Mouse (Mus musculus): ENCODE data around the gene Armc2.

Armc2 gene

DNA sequence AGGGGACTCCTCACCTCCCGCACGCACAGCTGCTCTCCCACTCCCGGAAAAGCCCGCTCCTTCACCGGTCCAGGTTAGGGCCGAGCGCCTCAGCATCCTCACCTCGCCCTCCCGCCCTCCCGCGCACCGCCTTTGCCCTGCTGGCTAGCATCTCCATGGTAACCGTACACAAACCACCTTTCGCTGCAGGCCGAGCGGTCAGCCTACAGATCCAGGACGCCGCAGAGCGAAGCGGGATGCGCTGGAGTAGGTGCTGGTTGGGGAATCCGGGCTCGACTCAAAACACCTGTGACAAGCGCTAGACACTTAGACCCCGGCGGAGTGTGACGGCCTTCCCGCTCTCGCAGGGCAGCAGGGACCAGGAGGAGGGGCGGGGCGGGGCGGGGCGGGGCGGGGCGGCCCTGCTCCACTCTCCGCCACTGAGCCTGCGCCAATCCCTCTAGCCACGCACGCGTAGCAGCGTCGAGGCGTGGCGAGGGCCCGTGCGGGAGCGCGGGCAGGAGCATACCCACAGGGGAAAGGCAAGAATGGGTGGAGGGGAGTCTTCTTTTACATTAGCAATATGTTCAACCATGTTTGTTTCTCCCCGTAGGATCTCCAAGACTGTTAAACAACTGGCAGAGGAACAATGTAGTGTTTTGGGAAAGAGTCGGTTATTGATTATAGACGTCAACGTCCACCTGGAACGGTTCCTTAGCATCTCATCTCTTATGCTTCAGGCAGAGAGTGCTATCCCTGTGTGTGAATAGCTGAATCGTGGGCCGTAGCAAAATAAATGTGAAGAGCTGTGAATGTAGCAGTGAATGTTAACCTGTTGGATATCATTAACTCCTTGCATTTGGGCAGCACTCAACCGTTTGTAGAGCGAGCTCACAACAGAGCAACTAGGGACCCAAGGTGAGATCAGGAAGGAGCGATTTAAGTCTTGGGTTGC lies at the start of gene Armc2:
Gene Armc2, minus strand, starts transcription at position 427 of the 934 bp plus-strand sequence.
- DNase-seq (ENCODE audit: low read depth, low spot score), result peak; percentile 56

DNA sequence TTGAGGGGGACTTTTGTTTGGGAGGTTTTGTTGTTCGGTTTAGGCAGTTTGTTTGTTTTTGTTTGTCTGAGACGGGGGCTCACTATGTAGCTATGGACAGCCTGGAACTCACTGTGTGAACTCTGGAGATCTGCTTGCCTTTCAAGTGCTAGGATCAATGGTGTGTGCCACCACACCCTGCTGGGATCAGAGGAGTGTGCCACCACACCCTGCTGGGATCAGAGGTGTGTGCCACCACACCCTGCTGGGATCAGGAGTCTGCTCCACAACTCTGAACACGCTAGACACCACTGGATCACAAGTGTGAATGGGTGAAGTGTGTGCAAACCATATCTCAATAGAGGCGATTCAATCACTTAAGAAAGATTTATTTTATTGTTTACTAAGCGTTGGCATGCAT lies 46.2 kb upstream of the Armc2 start:
- no peak for DNase-seq (ENCODE audit: low read depth, low spot score)

DNA sequence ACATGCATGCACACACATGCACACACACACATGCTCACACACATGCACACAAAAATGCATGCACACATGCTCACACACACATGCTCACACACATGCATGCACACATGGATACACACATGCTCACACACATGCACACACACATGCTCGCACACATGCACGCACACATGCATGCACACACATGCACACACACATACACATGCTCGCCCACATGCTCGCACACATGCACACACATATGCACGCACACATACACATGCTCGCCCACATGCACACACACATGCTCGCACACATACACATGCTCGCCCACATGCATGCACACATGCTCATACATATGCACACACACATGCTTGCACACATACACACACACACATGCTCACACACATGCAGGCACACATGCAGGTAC lies 41.3 kb upstream of the Armc2 start:
- no peak for DNase-seq (ENCODE audit: low read depth, low spot score)

DNA sequence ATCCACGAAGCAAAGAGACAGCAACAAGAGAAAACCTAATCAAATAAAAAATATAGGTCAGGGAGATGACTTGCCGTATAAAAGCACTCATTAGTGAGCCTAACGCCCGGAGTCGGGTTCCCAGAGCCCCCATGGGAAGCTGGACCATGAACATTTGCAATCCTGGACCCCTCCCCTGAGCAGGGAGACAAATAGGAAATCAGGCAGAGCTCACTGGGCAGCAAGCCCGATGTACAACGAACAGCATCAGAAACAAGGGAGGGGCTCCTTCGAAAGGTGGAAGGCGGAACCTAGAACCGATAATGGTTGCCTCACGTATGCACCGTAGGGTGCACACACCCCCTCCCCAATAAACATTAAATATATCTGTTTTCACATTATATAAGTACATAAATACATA lies 39.5 kb upstream of the Armc2 start:
- no peak for DNase-seq (ENCODE audit: low read depth, low spot score)

DNA sequence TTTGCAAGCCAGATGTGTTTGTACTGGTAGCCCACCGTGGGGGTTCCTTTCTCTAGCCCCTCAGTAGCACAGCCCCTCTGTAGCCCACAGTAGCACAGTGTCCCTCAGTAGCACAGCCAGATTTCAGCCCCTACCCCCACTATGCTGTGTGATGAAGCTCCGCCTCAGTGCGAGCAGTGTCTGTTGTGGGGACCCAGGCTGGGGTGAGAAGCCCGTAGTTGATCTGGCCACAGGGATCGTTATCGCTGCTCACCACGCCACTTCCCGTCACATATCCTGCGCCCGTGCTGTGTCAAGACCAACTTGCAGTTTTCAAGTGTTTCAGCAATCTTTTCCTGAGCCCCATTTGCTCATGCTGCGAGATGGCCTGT lies 39.0 kb upstream of the Armc2 start:
- DNase-seq (ENCODE audit: low read depth, low spot score), result no peak

DNA sequence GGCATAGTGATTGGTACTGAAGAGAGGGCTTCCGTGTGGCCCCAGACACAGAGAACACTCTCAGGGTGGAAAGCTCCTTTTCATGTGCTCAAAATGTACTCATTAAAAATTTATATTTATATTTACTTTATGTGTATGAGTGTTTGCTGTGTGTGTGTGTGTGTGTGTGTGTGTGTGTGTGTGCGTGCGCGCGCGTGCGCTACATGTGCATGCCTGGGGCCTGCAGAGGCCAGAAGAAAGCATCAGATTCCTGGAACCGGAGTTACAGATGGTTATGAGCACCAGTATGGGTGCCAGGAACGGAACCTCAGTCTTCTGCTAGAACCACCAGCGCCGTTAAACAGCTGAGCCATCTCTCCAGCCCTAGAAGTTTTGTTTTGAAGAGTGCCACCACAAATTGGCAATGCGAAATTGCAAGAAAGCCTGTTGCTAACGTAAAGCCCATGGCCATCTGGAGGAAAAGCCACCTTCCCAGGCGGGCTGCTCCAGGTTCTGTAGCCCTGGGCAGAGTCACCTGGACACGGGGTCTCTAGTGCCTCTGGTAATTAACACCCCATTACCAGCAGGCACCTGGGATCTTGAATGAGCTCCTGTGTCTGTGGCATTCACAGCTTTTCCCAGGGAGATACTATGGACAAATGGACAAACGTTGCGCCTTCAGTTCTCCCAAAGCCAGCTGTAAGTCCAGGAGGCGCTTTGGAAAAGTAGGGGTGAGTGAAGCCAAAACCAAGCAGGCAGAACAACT lies 38.4 kb upstream of the Armc2 start:
- peak; percentile 70 for DNase-seq (ENCODE audit: low read depth, low spot score)

DNA sequence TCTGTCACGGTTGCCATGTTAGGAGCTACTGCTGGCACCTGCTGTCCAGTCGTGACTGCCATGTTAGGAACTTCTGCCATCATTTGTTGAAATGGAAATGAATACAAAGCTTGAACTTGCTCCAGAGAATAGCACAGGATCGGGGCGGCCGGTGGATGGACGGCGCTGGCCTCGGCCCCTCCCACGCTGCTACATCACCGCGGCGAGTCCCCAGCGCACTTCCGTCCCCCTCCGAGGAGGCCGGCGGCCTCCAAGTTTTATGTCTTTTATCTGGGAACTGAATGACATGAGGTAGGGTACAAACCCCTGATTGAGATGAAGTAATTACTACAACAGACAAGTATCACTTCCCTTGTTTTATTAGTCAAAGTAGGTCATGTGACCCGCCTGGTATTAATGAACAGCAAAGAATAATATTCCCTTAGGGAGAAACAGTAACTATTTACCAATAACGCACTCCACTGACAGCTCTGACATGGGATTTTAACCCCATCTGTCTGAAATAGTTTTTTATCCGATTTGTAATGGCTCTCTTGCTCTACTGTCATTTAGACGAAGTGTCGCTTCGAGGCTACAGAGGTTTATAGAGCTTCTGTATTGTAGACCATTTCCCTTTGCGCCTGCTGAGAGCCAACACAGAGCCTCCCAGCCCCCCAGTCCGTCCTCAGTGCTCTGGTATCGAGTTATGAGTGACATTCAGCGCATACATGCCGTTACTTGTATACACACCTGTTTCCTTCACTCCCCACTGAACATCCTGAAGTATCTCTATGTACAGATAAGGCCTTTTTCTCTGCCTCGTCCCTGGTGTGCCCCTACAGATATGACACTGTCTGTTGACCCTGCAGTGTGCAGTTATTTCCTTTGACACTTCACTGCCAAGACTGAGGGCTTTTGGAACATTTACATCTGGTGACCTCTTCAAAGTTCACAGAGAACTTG lies 37.3 kb upstream of the Armc2 start:
- no peak for DNase-seq (ENCODE audit: low read depth, low spot score)

DNA sequence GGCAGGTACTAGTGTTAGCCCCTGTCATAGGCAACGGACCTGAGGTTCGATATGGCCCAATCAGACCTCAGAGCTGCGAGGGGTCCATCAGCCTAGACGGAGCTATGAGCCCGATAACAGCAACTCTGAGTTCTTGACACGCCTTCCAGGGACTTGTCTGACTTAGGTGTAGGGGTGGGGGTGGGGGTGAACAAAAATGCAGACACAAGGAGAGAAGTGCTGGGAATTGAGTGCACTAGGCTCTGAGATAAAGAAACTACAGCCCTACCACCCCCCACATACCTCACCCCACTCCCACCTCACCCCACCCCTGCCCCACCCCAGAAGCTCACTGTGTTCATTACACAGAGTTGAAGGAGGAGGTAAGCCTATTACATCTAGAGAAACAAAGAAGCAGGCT lies 32.8 kb upstream of the Armc2 start:
- no peak for DNase-seq (ENCODE audit: low read depth, low spot score)

DNA sequence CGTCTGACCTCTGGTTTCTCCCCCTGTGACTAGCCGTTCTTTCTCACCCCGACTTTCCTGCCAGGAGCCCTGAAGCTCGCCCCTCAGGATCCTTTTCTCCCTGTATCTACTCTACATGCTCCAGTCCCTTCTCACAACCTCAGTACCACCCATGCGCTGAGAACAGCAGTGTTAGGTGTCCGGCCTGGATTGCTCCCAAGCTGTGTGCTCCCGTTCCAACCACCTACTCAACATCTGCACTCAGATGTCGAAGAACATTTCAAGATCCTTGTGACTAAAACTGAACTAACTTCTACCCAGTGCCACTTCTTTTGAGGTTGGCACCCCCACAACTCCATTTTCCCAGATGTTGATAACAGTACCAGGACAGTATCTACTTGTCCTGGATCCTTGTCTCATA lies 30.4 kb upstream of the Armc2 start:
- no peak for DNase-seq (ENCODE audit: low read depth, low spot score)

DNA sequence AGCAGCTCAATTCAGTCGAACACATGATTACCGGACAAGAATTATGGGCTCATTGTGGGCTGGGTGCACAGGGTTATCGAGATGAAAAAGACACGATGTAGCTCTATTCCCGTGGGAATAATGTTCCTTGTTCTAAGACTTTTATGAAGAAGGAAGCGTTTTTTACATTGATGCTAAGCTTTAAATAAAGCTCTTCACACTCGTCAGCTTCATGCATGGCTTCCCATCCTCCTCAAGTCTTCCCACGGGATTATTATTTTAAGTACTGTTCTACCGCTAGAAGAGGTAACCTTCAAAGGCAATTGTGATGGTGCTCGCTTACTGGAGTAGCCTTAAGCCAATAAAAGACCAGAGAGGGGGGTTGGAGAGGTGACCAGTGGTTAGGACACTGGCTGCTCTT lies 26.3 kb upstream of the Armc2 start:
- DNase-seq (ENCODE audit: low read depth, low spot score), result no peak

DNA sequence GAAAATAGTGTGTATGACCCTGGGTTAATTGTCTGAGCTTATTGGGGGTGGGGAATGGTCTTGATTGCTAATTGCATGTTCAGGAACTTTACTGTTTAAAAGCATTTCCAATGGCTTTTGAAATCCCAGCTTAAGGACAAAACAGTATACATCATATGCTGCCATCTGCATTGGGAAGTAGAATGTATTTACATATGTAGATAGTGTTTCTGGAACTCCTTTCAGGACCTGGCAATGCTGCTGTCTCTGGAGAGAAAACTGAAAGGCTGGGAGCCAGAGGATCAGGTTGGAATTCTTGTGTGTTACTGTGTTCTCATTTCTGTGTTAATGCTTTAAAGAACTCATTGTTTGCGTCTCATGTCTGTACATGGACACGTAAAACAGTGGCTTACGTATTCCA lies 25.1 kb upstream of the Armc2 start:
- DNase-seq (ENCODE audit: low read depth, low spot score), result no peak

DNA sequence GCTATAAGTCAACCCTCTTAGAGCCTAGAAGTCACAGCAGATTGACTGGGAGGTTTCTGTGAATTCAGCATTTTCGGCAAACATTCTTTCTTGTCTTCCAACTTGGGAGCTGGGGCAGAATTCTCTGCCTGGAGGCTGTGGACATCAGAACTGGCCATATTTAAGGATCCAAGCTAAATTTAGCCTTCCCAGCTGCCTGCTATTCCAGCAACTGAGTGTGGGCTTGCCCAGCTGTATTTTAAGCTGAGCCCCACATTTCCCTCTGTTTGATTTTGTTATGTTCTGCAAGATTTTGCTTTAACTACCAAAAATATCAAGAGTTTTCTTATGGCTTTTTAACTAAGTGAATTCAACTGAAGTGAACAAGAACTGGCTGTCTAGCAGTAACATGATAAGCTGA lies 24.6 kb upstream of the Armc2 start:
- no peak for DNase-seq (ENCODE audit: low read depth, low spot score)

DNA sequence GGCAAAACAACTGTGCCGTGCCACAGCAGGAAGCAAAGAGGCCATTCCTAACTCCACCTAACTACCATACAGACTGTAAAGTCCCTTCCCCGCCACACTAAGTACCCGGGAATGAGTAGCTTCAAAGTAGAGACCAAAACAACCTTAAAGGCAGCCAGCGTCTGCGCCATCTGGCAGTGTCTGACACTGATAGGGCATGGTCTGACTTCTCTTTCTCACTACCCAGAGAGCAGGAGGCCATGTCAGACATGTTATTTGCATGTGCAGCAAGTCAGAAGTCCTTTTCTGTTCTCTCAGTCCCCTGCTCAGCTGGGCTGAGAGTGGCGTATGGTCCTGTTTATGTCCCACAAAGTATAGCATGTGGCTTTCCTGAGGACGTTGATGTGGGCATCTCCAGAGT lies 23.8 kb upstream of the Armc2 start:
- DNase-seq (ENCODE audit: low read depth, low spot score), result no peak

DNA sequence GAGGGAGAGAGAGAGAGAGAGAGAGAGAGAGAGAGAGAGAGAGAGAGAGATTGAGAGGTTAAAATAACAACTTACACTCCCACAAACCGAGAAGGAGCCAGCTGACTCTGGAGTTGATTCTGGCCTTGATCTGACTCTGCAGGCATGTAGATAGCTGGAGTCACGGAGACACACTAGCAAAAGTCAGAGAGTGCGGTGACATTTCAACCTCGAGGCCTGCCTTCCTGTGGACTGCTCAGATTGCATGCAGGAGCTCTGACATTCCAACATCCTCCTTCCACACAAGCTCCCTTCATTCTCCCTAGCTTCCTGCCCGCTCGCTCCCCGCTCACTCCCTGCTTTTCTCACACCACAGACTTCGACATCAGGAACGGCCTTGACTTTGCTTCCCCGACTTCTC lies 20.3 kb upstream of the Armc2 start:
- no peak for DNase-seq (ENCODE audit: low read depth, low spot score)

DNA sequence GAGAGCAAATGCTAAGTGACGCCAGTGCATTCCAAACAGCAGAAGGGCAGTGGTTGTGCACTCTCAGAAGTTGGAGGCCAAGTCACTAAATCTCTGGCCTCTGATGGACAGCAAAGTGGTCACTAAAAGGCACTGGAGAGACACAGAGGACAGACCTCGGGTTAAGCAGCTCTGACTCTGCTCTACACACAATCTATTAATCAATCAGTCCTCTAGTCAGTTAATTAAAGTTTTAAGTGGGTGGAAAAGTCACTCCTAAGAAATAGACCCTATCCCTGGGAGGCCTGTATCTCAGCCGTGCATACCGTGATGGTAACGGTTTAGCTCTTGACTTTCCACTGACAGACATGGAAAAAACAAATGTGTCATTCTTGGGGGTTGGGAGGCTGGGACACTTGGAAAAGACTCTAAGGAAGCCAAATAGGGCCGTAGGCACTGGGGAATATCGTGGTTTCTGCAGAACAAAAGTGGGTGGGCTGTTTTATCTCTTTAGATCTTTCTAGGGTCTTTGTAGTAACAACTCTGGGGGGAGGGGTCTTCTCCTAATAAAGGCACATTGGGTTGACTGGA lies 19.1 kb upstream of the Armc2 start:
- DNase-seq (ENCODE audit: low read depth, low spot score), result no peak

DNA sequence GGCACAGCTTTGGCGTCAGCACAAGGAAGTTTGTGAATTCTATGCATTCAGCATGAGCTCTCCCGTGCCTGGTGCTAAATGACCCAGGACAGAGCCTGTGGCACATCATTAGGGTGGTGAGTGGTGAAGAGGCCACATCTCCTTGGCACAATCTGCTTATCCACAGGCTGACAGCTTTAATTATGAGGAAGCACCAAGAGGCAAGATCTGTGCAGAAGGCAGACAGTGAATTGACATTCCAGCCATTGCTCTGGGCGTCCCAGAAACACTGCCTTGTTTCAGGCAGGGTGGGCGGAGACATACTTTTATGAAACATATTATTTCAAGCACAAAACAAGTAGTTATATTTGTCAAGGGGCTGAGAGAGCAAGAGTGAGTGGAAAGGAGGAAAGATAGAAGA lies 18.6 kb upstream of the Armc2 start:
- no peak for DNase-seq (ENCODE audit: low read depth, low spot score)

DNA sequence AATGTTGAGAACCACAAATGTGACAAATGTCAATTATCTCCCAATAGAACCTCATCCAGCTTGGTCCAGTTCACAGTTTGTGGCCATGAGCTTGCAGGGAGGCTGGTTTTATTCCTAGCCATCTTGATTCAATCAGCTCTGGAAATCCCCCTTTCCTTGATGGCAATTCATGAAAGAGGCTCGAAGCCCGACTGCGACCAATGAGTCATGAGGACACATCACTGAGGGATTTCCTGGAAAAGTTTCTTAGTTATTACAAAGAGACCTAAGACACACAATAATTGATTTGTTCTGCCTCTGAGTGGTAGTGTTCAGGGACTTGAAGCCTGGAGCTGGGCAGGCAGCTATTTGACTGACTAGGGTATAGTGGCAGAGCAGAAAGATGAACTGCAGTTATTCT lies 15.3 kb upstream of the Armc2 start:
- no peak for DNase-seq (ENCODE audit: low read depth, low spot score)

DNA sequence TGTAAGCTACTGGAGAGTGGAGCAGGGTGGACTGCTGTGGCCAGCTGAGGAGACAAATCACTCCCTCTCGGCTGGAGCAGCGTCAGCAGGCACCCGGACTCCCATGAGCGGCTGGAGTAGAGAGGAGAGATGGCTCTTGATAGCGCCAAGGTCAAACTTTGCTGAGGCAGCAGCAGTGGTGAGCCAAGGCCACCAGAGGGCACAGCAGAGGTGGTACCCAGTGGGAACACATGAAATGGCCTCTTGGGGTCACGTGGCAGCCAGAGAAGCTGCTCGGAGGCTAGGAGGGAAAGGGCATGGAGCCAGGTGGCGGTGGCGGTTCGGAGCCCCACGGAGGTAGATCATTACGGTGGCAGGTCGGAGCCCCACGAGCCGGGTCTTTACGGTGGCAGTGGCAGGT lies 12.8 kb upstream of the Armc2 start:
- peak; percentile 70 for DNase-seq (ENCODE audit: low read depth, low spot score)

DNA sequence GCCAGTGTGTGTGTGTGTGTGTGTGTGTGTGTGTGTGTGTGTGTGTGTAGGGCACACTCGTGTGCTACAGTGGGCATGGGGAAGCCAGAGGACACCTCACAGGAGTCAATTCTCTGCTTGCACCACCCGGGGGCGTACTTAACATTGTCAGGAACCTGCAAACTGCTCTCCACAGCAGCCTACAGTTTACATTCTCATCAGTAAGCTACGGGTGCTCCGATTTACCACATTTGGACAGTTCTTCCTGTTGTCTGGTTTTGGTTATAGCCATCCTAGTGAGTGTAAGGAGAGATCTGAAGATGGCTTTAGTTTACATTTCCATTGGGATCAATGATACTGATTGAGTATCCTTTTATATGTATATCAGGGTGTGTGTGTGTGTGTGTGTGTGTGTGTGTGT lies 11.3 kb upstream of the Armc2 start:
- DNase-seq (ENCODE audit: low read depth, low spot score), result no peak

DNA sequence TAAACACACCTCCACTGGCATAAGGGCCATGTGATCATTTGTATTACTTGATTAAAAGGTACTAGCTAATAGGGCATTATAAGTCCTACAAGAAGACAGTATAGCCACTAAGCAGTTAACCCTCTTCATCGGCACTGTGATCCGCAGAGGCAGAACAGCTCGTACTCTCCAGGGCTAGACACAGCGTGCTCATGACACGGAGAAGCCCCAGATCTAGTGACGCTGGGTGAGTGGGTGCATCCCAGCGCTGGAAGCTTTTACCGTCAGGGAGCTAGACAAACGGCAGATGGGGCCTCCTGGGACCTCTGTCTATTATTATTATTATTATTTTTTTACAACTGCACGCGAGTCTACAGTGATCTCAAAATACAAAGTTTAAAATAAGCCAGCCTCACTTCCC lies 9.1 kb upstream of the Armc2 start:
- no peak for DNase-seq (ENCODE audit: low read depth, low spot score)

DNA sequence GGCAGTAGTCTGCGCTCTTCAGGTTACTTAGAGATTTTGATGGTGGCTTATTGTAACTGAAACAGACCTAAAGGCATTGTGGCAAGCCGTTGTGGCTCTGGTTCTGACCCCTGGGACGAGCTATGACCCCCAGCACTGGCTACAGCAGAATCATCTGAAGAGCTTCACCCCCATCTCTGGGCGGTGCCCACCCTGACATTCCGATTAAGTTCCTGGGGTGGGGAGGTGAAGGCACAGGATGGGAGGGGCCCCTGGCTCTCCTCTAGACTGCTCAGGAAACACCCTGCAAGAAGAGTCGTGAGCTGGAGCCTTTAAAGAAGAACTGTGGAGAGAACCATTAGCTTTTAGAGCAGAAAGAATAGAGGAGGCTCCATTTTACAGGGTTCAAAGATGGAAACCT lies 6.2 kb upstream of the Armc2 start:
- no peak for DNase-seq (ENCODE audit: low read depth, low spot score)

DNA sequence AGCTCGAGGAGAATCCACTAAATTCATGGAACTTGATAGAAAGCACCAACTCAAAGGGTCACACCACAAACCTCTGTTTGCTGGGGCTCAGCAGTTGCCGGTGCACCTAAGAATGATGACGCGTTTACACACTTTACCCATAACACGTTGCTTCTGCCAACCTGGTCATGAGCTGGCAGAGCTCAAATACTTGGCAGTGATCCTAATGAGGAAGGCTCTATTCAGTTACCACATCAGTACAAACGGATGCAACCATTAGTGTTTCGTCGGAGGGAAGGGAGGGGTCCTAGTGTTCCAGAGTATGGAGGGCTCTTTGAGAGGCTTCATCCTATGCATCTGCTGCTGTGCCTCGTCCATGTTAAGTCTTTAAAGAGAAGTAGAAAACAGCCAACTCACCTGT lies 3.3 kb upstream of the Armc2 start:
- DNase-seq (ENCODE audit: low read depth, low spot score), result no peak

Data from forelimb bud, embryonic 11.5 days (tissue).